Mouse (Mus musculus) heart, adult 2 months (tissue): Measurements from ENCODE around the gene Pbld2. TPM values are rescaled to one million over a fixed set of nuclear protein-coding genes. Genes with fewer than 3 reads are reported as not detected.

Experiments
- DNase-seq, 2 experiments: peaks; one replicate each; pipeline ENCODE4 v3.0.0; 2021
- H3K27ac ChIP-seq: fragments of 200-600 bp; 2 replicates; pipeline ENCODE4 v1.8.1; 2022
- H3K27me3 ChIP-seq: fragments of 200-500 bp; 2 replicates; pipeline ENCODE4 v1.6.1; 2012; ENCODE audit warnings: mild to moderate bottlenecking, low read length, inconsistent platforms, mixed read lengths; ENCODE audit not compliant: control insufficient read depth, insufficient read depth
- H3K36me3 ChIP-seq: fragments of 200-500 bp; 2 replicates; pipeline ENCODE4 v1.6.1; 2012; ENCODE audit warnings: low read length, inconsistent platforms; ENCODE audit not compliant: control insufficient read depth, insufficient read depth
- H3K4me1 ChIP-seq: fragments of 200-500 bp; 2 replicates; pipeline ENCODE4 v1.6.1; 2011; ENCODE audit warnings: low read length; ENCODE audit not compliant: control insufficient read depth, insufficient read depth
- H3K4me3 ChIP-seq: fragments of 200-600 bp; 2 replicates; pipeline ENCODE4 v1.8.1; 2022
- H3K79me2 ChIP-seq: fragments of 200-500 bp; replicated peaks from 2 replicates; pipeline ENCODE4 v1.6.1; 2012; ENCODE audit warnings: mild to moderate bottlenecking, inconsistent platforms, low read length, moderate library complexity, mixed read lengths; ENCODE audit not compliant: control insufficient read depth, insufficient read depth
- H3K9ac ChIP-seq: fragments of 200-500 bp; 2 replicates; pipeline ENCODE4 v1.6.1; 2012; ENCODE audit warnings: low read depth, mild to moderate bottlenecking, control low read depth, inconsistent platforms, low read length, mixed read lengths
- CTCF ChIP-seq: fragments of 200-600 bp; IDR thresholded peaks from 2 replicates; pipeline ENCODE4 v1.8.1; 2022; ENCODE audit warnings: antibody characterized with exemption, mild to moderate bottlenecking, moderate library complexity
- EP300 ChIP-seq: fragments of 200-500 bp; IDR thresholded peaks from 2 replicates; pipeline ENCODE4 v1.6.1; 2011; ENCODE audit warnings: low read depth, low read length, control low read depth; ENCODE audit not compliant: insufficient read depth
- POLR2A ChIP-seq: fragments of 200-500 bp; IDR thresholded peaks from 2 replicates; pipeline ENCODE4 v1.6.1; 2011; ENCODE audit warnings: mild to moderate bottlenecking, low read depth, low read length, control low read depth; ENCODE audit not compliant: insufficient read depth
- WGBS: fragments of 180-500 bp; shearing (Covaris S2); methylation state at CpG from one replicate; pipeline ENCODE4 v1.1.7; 2018; 5-methylcytosine and 5-hydroxymethylcytosine counted together
- intact Hi-C: fragments of 180-260 bp; cut with DNase I; formaldehyde crosslinking; loops from one replicate; pipeline ENCODE4 v1.15.1; 2025
- polyA plus RNA-seq: library from polyadenylated mRNA; depleted of rRNA; stranded (reverse); fragments of >200 nt; gene quantifications from 2 replicates; pipeline ENCODE4 v1.2.3, GENCODE M21; 2012
- total RNA-seq, 2 experiments: library from RNA; stranded (reverse); gene quantifications; 2 replicates each; pipeline ENCODE4 v1.2.3; 2021

Gene Pbld2
- total and polyA plus RNA-seq, 3 experiments, result 0.98 to 9.9 (median 7.6) TPM

DNA sequence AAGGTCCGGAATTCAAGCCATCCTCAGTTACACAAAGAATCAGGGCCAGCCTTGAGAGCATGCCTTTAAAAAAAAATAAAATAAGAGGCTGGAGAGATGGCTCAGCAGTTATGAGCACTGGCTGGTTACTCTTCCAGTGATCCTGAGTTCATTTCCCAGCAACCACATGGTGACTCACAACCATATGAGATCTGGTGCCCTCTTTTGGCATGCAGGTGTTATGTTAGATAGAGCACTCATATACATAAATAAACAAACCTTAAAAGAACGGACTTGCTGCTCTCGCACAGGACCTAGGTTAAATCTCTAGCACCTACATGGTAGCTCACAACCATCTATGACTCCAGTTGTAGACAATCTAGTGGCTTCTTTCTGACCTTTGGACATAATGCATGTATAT is 15.9 kb upstream of the Pbld2 start:
- Histone ChIP-seq H3K27me3 (no peaks in the 10 kb centered on the region), H3K27ac (no peak overlapping the region), H3K9ac (no peak overlapping the region), H3K4me3 (no peak overlapping the region), H3K79me2 (no peaks in the 10 kb centered on the region), H3K4me1 (no peaks in the 10 kb centered on the region), H3K36me3 (peaks cover 4% of the 10 kb centered on the region)
- intact Hi-C loops, result no loop called here
- no peak for DNase-seq
- TF ChIP-seq EP300 (no peak), CTCF (no peak), POLR2A (no peak)
- WGBS, result 58% methylated on average over 3 of the region's 3 CpGs

DNA sequence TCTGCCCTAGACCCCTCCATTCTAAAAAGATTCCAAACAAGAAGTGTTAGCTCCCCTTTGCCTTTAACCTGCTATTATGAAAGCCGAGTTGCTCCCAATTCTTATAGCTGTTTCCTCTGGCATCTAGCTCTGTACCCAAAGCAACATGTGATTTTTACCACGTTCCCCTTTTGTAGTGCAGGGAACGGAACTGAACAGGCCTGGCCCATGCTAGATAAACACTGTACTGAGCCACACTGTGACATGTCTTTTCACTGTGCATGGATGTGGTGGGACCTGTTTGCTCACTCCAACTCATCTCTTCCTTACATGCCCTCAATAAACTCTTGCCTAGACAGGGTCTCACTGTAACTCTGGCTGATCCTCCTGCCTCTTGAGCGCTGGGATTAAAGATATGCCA is 13.8 kb upstream of the Pbld2 start:
- peaks cover 4% of the 10 kb centered on the region for H3K36me3 ChIP-seq
- H3K27ac ChIP-seq, result no peak overlapping the region
- intact Hi-C loops, result no loop called here
- TF ChIP-seq CTCF (no peak), EP300 (no peak), POLR2A (no peak)
- no peaks in the 10 kb centered on the region for H3K79me2 ChIP-seq
- H3K9ac ChIP-seq, result no peak overlapping the region
- no peak overlapping the region for H3K4me3 ChIP-seq
- no peaks in the 10 kb centered on the region for H3K4me1 ChIP-seq
- DNase-seq, result no peak
- H3K27me3 ChIP-seq, result no peaks in the 10 kb centered on the region
- 69% methylated on average over 4 of the region's 4 CpGs for WGBS

DNA sequence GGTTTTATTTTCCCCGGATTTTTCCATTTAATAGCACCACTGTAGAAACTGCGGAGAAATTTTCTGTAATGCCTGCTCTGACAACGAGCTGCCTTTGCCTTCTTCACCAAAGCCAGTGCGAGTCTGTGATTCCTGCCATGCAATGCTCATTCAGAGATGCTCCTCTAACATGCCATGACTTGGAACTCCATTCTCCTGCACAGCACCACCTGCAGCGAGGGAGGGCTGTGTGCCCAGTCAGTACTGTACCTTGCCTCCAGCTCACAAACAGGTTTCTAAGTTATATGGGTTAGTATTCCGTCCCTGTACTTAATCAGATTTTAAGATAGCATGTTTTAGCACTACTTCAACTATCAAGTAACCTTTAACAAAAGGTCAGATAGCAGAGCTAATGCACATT is 12.6 kb upstream of the Pbld2 start:
- 89% methylated on average over 6 of the region's 6 CpGs for WGBS
- no peak overlapping the region for H3K9ac ChIP-seq
- DNase-seq, result no peak
- no peaks in the 10 kb centered on the region for H3K4me1 ChIP-seq
- intact Hi-C loops, result no loop called here
- H3K27ac ChIP-seq, result no peak overlapping the region
- H3K4me3 ChIP-seq, result no peak overlapping the region
- H3K36me3 ChIP-seq, result peaks cover 4% of the 10 kb centered on the region
- no peak for TF ChIP-seq CTCF
- TF ChIP-seq EP300, result no peak
- no peak for TF ChIP-seq POLR2A
- no peaks in the 10 kb centered on the region for H3K27me3 ChIP-seq
- H3K79me2 ChIP-seq, result no peaks in the 10 kb centered on the region

DNA sequence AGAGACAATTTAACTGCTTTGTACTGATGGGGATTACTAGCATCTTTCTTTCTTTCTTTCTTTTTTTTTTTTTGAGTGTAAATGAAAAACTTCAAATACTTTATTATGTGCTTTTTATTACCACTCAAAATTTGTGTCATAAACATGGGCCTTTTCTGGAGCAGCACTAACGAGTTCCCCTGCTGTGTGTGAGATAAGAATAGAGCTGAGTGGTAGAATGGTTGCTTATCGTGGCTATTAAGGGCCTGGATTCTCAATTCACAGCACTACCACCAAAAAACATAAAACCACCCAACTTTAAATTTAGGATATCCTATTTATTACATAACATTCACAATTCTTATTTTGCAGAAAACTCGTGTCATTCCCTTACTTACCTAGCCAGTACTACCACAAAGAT is 10.6 kb upstream of the Pbld2 start:
- no peaks in the 10 kb centered on the region; the same call in 1 of the 2 replicates for H3K4me1 ChIP-seq
- no peaks in the 10 kb centered on the region for H3K27me3 ChIP-seq
- WGBS, result 53% methylated on average over 3 of the region's 3 CpGs
- no peak overlapping the region for H3K9ac ChIP-seq
- H3K36me3 ChIP-seq, result peaks cover 4% of the 10 kb centered on the region
- intact Hi-C loops, result no loop called here
- no peak overlapping the region for H3K4me3 ChIP-seq
- no peak for DNase-seq
- no peak for TF ChIP-seq POLR2A
- TF ChIP-seq CTCF, result no peak
- TF ChIP-seq EP300, result no peak
- H3K79me2 ChIP-seq, result peaks cover 3% of the 10 kb centered on the region; the same call in 1 of the 2 replicates
- no peak overlapping the region for H3K27ac ChIP-seq

DNA sequence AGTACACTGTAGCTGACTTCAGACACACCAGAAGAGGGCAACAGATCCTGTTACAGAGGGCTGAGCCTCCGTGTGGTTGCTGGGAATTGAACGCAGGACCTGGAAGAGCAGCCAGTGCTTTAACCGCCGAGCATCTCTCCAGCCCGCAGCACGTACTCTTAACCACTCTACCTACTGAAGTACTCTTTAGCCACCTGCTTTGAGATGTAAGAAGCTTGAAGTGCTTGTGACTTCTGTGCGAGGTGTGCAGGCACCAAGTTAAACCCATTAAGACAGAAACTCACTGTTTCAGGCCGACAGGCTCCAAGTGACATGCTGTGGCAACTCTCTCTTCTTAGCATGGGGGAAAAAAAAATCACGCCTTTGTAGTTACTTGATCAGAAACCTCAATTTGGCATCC is 9.9 kb upstream of the Pbld2 start:
- H3K36me3 ChIP-seq, result peaks cover 7% of the 10 kb centered on the region

DNA sequence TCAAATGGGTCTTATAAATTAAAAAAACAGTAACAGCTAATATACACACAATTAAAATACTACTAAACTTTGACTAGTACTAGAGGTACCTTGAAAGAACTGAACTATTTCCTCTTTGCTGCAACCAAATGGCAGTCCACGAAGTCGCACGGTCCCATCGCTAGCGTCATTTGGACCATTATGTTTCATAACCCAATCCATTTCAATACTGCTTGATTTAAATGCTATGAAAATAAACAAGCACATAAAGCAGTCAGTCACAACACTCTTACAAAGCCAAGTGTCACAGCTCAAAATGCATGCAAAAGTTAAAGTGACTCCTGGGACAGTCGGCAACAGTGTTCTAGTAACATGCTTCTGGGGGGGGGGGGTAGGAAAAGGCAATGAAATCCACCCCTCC is 4.8 kb upstream of the Pbld2 start:
- intact Hi-C loops, result no loop called here
- WGBS, result 76% methylated on average over 6 of the region's 6 CpGs

More for the DNA sequence above, 9.9 kb upstream of the Pbld2 start:
- intact Hi-C loops, result no loop called here
- TF ChIP-seq EP300 (no peak), CTCF (no peak), POLR2A (no peak)
- peaks cover 5% of the 10 kb centered on the region; the same call in 1 of the 2 replicates for H3K79me2 ChIP-seq
- WGBS, result 91% methylated on average over 9 of the region's 9 CpGs
- no peak overlapping the region for H3K27ac ChIP-seq
- no peak for DNase-seq
- H3K4me1 ChIP-seq, result peaks cover 1% of the 10 kb centered on the region
- no peak overlapping the region for H3K9ac ChIP-seq
- H3K27me3 ChIP-seq, result no peaks in the 10 kb centered on the region
- no peak overlapping the region for H3K4me3 ChIP-seq

More for the DNA sequence above, 4.8 kb upstream of the Pbld2 start:
- no peak overlapping the region for H3K4me3 ChIP-seq
- H3K4me1 ChIP-seq, result peaks cover 6% of the 10 kb centered on the region
- H3K79me2 ChIP-seq, result peaks cover 5% of the 10 kb centered on the region; the same call in 1 of the 2 replicates
- no peak for DNase-seq
- H3K27ac ChIP-seq, result no peak overlapping the region
- H3K27me3 ChIP-seq, result no peaks in the 10 kb centered on the region
- peaks cover 20% of the 10 kb centered on the region for H3K36me3 ChIP-seq
- no peak overlapping the region for H3K9ac ChIP-seq
- no peak for TF ChIP-seq EP300
- TF ChIP-seq POLR2A, result no peak
- TF ChIP-seq CTCF, result no peak
